19 mouse cellular contexts compared by ENCODE assay signal in genomic region chr2:79059115-79059943, GRCm38 (mm10).
DNase-seq lines count a peak whose midpoint lies in the region; ATAC-seq and TF ChIP-seq lines count a peak whose summit lies in the region.
"Had no signal": no experiment of that assay in that cellular context is flagged by ENCODE, and none has a peak within 500 bp of the region (broad histone marks: within the 10 kb centered on the region; RNA-seq: fewer than 3 reads in every experiment).

No protein-coding gene starts in this region.

- peak; percentile 82 for ATAC-seq in hindbrain, embryonic 12.5 days (ENCODE audit: low FRiP score)
- peak; percentile 69 for ATAC-seq in midbrain, embryonic 13.5 days
- ATAC-seq in frontal cortex, adult (ENCODE audit: low TSS enrichment), result no peak
- ATAC-seq: intestine, embryonic 16.5 days; liver, embryonic 12.5 days had no signal

- H3K4me1 ChIP-seq in bone marrow macrophage, adult 2 months (ENCODE audit: control insufficient read depth, insufficient read depth, low read length), result peaks cover 27% of the 10 kb centered on the region
- H3K4me1 ChIP-seq in hindbrain, embryonic 12.5 days, result peaks cover 3% of the 10 kb centered on the region; the same call in 1 of the 2 replicates
- H3K4me1 ChIP-seq in midbrain, embryonic 13.5 days (replicated peaks), result peaks cover 13% of the 10 kb centered on the region
- H3K4me1 ChIP-seq: liver, embryonic 12.5 days; stomach, embryonic 15.5 days had no signal

- TF ChIP-seq POLR2A in bone marrow macrophage, adult 2 months (IDR thresholded peaks at IDR 0.05; ENCODE audit: borderline replicate concordance, low read depth, low read length), result no peak
- TF ChIP-seq POLR2A in brain, embryonic 14.5 days (IDR thresholded peaks at IDR 0.05; ENCODE audit: borderline replicate concordance, extremely low read depth, insufficient read depth, insufficient read length, poor library complexity, severe bottlenecking), result no peak

- intact Hi-C loops in heart, postnatal 25 days (cut with DNase I), result no loop called here

- WGBS in hindbrain, embryonic 12.5 days, result 56% methylated on average over 7 of the region's 7 CpGs
- WGBS in midbrain, embryonic 13.5 days, result 49% methylated on average over 7 of the region's 7 CpGs

- TF ChIP-seq CTCF in bone marrow macrophage, adult 2 months (IDR thresholded peaks at IDR 0.05; ENCODE audit: low read depth, low read length), result no peak
- no peak for TF ChIP-seq CTCF in brain, embryonic 14.5 days (IDR thresholded peaks at IDR 0.05; ENCODE audit: borderline replicate concordance, extremely low read depth, insufficient read depth, insufficient read length)

- no peak overlapping the region for H3K4me2 ChIP-seq in hindbrain, embryonic 12.5 days (replicated peaks)
- H3K4me2 ChIP-seq in midbrain, embryonic 13.5 days (replicated peaks), result no peak overlapping the region
- H3K4me2 ChIP-seq: embryonic facial prominence, embryonic 12.5 days; liver, embryonic 12.5 days; stomach, embryonic 15.5 days had no signal

- H3K36me3 ChIP-seq in hindbrain, embryonic 12.5 days, result no peaks in the 10 kb centered on the region
- no peaks in the 10 kb centered on the region for H3K36me3 ChIP-seq in midbrain, embryonic 13.5 days
- H3K36me3 ChIP-seq: embryonic facial prominence, embryonic 12.5 days; limb, embryonic 10.5 days; liver, embryonic 12.5 days; stomach, embryonic 15.5 days had no signal

- H3K9ac ChIP-seq in hindbrain, embryonic 12.5 days, result no peak overlapping the region
- no peak overlapping the region for H3K9ac ChIP-seq in midbrain, embryonic 13.5 days (replicated peaks)
- H3K9ac ChIP-seq: embryonic facial prominence, embryonic 12.5 days; liver, embryonic 12.5 days; stomach, embryonic 15.5 days had no signal

- H3K4me3 ChIP-seq in bone marrow macrophage, adult 2 months (ENCODE audit: insufficient read depth, low read length), result no peak overlapping the region
- H3K4me3 ChIP-seq in hindbrain, embryonic 12.5 days, result no peak overlapping the region
- H3K4me3 ChIP-seq in midbrain, embryonic 13.5 days (replicated peaks), result no peak overlapping the region
- H3K4me3 ChIP-seq: embryonic facial prominence, embryonic 12.5 days; gastrocnemius, adult 2 months; limb, embryonic 10.5 days; liver, embryonic 12.5 days; stomach, embryonic 15.5 days had no signal

- H3K27me3 ChIP-seq in hindbrain, embryonic 12.5 days, result no peaks in the 10 kb centered on the region
- no peaks in the 10 kb centered on the region for H3K27me3 ChIP-seq in midbrain, embryonic 13.5 days
- H3K27me3 ChIP-seq: embryonic facial prominence, embryonic 12.5 days; liver, embryonic 12.5 days; stomach, embryonic 15.5 days had no signal

- DNase-seq in brain, embryonic 14.5 days (ENCODE audit: low read depth), result peak; percentile 85
- DNase-seq in urinary bladder, adult 2 months (ENCODE audit: low spot score), result no peak
- DNase-seq in heart, adult 11 months, result no peak
- DNase-seq in heart, postnatal 25 days (ENCODE audit: low spot score), result no peak
- DNase-seq: adrenal gland, postnatal 10 days; gastrocnemius, adult 2 months; heart, adult 18-20 months; kidney, postnatal 25 days; retina, postnatal 1 day; thymus, postnatal 14 days had no signal

- peak overlapping the region; percentile 47 for H3K27ac ChIP-seq in bone marrow macrophage, adult 2 months (ENCODE audit: insufficient read depth, low read depth, low read length)
- peak overlapping the region; percentile 55 for H3K27ac ChIP-seq in hindbrain, embryonic 12.5 days
- peak overlapping the region; percentile 58 for H3K27ac ChIP-seq in midbrain, embryonic 13.5 days
- H3K27ac ChIP-seq: embryonic facial prominence, embryonic 12.5 days; gastrocnemius, adult 2 months; limb, embryonic 10.5 days; liver, embryonic 12.5 days; stomach, embryonic 15.5 days had no signal

- no peaks in the 10 kb centered on the region for H3K9me3 ChIP-seq in hindbrain, embryonic 12.5 days (replicated peaks)
- no peaks in the 10 kb centered on the region for H3K9me3 ChIP-seq in midbrain, embryonic 13.5 days
- H3K9me3 ChIP-seq: embryonic facial prominence, embryonic 12.5 days; limb, embryonic 10.5 days; liver, embryonic 12.5 days; stomach, embryonic 15.5 days had no signal
